Mouse (Mus musculus) sigmoid colon, adult 10 weeks (tissue): ENCODE data around the gene Dhcr24. TPM values are rescaled to one million over a fixed set of nuclear protein-coding genes. Genes with fewer than 3 reads are reported as not detected.

ENCODE experiments used
- polyA plus RNA-seq: library from polyadenylated mRNA; stranded (reverse); fragments of 350-450 nt; fragmentation: Illumina TruSeq; extraction: RNeasy Lipid Tissue Mini Kit (QIAGEN cat#74804); gene quantifications from one replicate; pipeline ENCODE4 v1.2.3, GENCODE M21; 2014; ENCODE audit warnings: low read depth, low replicate concordance

Gene Dhcr24
- 5.1 TPM for polyA plus RNA-seq

GRCm38 (mm10) chr4:106560846-106561781 is at the start of gene Dhcr24:
Gene Dhcr24, plus strand, starts transcription at chr4:106561038.

GRCm38 (mm10) chr4:106617056-106617455 is 56.2 kb downstream of the Dhcr24 start, which contains the start of gene Lexm:
Gene Lexm, minus strand, starts transcription at chr4:106617241.

DNA sequence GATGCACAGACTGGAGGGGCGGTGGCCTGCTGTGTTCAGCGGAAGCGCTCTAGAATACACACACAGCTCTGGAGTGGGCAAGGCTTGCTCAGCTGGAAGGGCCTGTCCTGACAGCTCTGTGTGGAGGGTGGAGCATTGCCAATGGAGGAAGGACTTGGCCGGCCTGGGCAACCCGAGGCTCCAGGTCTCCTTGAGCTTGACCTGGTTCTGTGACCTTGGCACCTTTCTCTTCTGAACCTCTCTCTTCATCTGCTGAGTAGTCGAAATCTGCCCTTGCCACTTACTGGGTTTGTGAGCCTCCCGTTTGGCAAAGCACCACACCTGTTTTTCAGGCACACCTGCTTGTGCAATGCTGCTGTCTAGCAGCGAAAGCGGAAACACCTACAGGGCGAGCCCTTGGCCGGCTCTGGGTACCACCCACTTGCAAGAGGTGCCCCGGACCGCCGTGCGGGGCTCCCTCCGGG is 61.2 kb downstream of the Dhcr24 start, which contains the start of gene Ttc22:
TSS of gene Ttc22 (plus strand) at position 403 of the 464 bp plus-strand sequence.

Other genes starting within 250 kb of the Dhcr24 start
- gene Usp24, start 244.8 kb upstream of the Dhcr24 start, polyA plus RNA-seq = 31.7 TPM
- gene Pcsk9, start 96.7 kb upstream of the Dhcr24 start, polyA plus RNA-seq = 1.0 TPM
- gene Bsnd, start 68.8 kb upstream of the Dhcr24 start, polyA plus RNA-seq = not detected
- gene Lexm, start 56.2 kb downstream of the Dhcr24 start, polyA plus RNA-seq = not detected
- 4.9 TPM for gene Ttc22, start 61.4 kb downstream of the Dhcr24 start, polyA plus RNA-seq
- 2.3 TPM for gene Pars2, start 90.0 kb downstream of the Dhcr24 start, polyA plus RNA-seq
- 49.4 TPM for gene Ttc4, start 117.9 kb downstream of the Dhcr24 start, polyA plus RNA-seq
- gene Mroh7, start 169.9 kb downstream of the Dhcr24 start, polyA plus RNA-seq = not detected
- gene Fam151a, start 172.9 kb downstream of the Dhcr24 start, polyA plus RNA-seq = not detected
- 9.9 TPM for gene Acot11, start 244.0 kb downstream of the Dhcr24 start, polyA plus RNA-seq